Mouse (Mus musculus) thymus, adult 2 months (tissue): Measurements from ENCODE around the gene Spdye4b.

Experiments used
- CTCF ChIP-seq: fragments of 200-500 bp; IDR thresholded peaks from 2 replicates; pipeline ENCODE4 v1.5.1; 2012; ENCODE audit warnings: mild to moderate bottlenecking, control low read depth, low read length, moderate library complexity, borderline replicate concordance; ENCODE audit not compliant: control insufficient read depth, poor library complexity, insufficient read depth; ENCODE audit errors: extremely low read depth
- POLR2A ChIP-seq: fragments of 200-500 bp; IDR thresholded peaks from 2 replicates; pipeline ENCODE4 v1.6.1; 2012; ENCODE audit warnings: mild to moderate bottlenecking, low read length, control low read depth, moderate library complexity; ENCODE audit not compliant: control insufficient read depth, poor library complexity, insufficient read depth; ENCODE audit errors: extremely low read depth

DNA sequence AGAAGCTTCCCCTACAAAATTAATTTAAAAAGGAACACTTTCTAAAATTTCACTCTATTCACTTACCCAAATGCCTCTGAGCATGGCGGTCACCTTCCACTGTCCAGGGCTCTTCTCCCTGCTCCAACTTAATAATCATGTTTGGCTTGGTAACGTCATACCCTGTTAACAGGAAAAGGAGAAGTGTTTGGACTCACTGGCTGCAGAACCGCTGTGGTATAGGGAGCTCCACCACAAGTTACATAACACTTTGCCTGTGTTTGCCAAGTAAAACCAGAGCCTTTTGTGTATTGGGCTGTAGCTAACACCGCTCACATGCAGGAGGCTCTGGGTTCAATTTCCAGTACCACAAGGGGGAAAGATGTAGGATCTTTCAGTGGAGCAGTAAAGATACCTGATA lies 4.8 kb upstream of the Spdye4b start:
- TF ChIP-seq POLR2A, result no peak
- TF ChIP-seq CTCF, result no peak
